Mouse (Mus musculus): ENCODE data around the gene Sh3glb2. TPM values are rescaled to one million over a fixed set of nuclear protein-coding genes. Genes with fewer than 3 reads are reported as not detected.

Sh3glb2 gene
- polyA plus RNA-seq, 1 experiment from 2014 or later, result 19.1 TPM

GRCm38 (mm10) chr2:30371544-30371943 lies 12.4 kb upstream of the Sh3glb2 start:
- no peak overlapping the region for H3K4me3 ChIP-seq (ENCODE audit: low read depth, low read length)
- H3K9ac ChIP-seq (ENCODE audit: low read depth, low read length), result no peak overlapping the region
- H3K4me1 ChIP-seq (ENCODE audit: control insufficient read depth, low read depth, low read length), result no peaks in the 10 kb centered on the region
- peaks cover 18% of the 10 kb centered on the region for H3K36me3 ChIP-seq (ENCODE audit: control insufficient read depth, insufficient read depth)
- WGBS (ENCODE audit: insufficient replicate concordance), result 87% methylated on average over 8 of the region's 8 CpGs
- no peak overlapping the region for H3K27ac ChIP-seq (ENCODE audit: low read length)
- ATAC-seq (ENCODE audit: low read depth), result no peak
- no peak overlapping the region for H3K4me2 ChIP-seq (ENCODE audit: low read depth, low read length)
- H3K9me3 ChIP-seq (replicated peaks; ENCODE audit: control insufficient read depth, low read length), result no peaks in the 10 kb centered on the region
- H3K27me3 ChIP-seq (ENCODE audit: control insufficient read depth, insufficient read depth, low read depth, low read length), result no peaks in the 10 kb centered on the region

DNA sequence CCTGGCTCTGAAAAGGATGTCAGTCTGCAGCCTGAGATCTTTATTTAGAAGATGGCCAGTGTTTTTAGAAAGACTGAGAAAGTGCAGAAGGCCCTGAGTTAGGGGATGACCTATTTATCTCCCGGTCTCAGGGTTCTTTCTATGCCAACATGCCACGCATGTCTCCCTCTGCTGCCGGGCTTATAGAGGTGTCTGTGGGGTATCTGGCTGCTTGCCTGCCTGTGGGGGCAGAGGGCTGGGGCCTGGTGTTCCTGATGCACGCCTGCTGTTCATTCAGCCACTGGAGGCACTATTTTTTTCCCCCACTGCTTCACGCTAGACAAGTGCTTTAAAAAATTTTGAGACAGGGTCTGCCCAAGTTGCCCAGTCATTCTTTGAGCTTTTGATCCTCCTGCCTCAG lies 7.1 kb upstream of the Sh3glb2 start:
- Histone ChIP-seq H3K4me2 (ENCODE audit: low read depth, low read length) (no peak overlapping the region), H3K9ac (ENCODE audit: low read depth, low read length) (no peak overlapping the region)

DNA sequence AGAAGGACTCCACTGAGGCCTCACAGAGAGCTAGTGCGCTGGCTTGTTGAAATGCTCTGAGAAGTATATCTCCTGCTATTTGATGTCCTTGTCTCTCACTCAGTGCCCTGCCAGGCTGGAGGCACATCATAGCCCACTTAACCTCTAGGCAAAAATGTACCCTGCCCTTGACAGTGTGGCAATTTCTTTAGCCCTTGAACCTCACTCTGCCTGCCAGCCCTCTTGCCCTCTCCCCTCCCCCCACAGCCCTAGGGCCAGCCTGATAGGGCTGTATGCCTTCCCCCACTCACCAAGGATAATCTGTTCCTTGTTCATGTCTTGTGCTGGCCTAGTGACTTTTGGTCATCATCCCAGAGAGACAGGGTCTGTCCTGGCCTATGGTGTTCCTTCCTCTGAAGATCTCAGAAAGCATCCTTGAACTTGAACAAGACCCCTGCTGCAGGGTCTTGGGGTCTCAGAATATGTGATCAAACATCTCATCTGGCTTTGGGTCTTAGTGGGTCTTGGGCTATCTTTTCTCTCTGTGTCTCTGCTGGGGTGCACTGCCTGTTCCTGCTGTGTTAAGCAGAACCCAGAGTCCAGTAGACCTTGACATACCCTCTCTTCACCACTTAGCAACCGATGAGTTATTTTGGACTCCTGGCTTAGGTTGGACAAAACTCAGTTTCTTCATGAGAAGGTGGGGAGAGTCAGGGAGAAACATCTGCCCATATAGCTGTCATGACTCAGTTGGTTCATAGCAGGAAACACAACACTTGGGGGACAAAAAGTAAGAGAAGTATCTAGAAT lies 6.3 kb upstream of the Sh3glb2 start:
- Histone ChIP-seq H3K9ac (ENCODE audit: low read depth, low read length) (peak overlapping the region; percentile 88), H3K9me3 (replicated peaks; ENCODE audit: control insufficient read depth, low read length) (no peaks in the 10 kb centered on the region), H3K4me1 (ENCODE audit: control insufficient read depth, low read depth, low read length) (peaks cover 13% of the 10 kb centered on the region), H3K27me3 (ENCODE audit: control insufficient read depth, insufficient read depth, low read depth, low read length) (no peaks in the 10 kb centered on the region), H3K4me3 (ENCODE audit: low read depth, low read length) (peak overlapping the region; percentile 91), H3K36me3 (ENCODE audit: control insufficient read depth, insufficient read depth) (peaks cover 9% of the 10 kb centered on the region), H3K4me2 (ENCODE audit: low read depth, low read length) (peak overlapping the region; percentile 83), H3K27ac (ENCODE audit: low read length) (0 out of 2 replicates have a peak overlapping the region, but pooled peaks have one; percentile 16)
- 76% methylated on average over 2 of the region's 2 CpGs for WGBS (ENCODE audit: insufficient replicate concordance)
- ATAC-seq (ENCODE audit: low read depth), result no peak

More for the DNA sequence above, 7.1 kb upstream of the Sh3glb2 start:
- 55% methylated on average over 5 of the region's 5 CpGs for WGBS (ENCODE audit: insufficient replicate concordance)
- Histone ChIP-seq H3K27me3 (ENCODE audit: control insufficient read depth, insufficient read depth, low read depth, low read length) (no peaks in the 10 kb centered on the region), H3K4me1 (ENCODE audit: control insufficient read depth, low read depth, low read length) (peaks cover 13% of the 10 kb centered on the region), H3K4me3 (ENCODE audit: low read depth, low read length) (no peak overlapping the region), H3K9me3 (replicated peaks; ENCODE audit: control insufficient read depth, low read length) (no peaks in the 10 kb centered on the region), H3K36me3 (ENCODE audit: control insufficient read depth, insufficient read depth) (peaks cover 9% of the 10 kb centered on the region), H3K27ac (ENCODE audit: low read length) (no peak overlapping the region)
- no peak for ATAC-seq (ENCODE audit: low read depth)

DNA sequence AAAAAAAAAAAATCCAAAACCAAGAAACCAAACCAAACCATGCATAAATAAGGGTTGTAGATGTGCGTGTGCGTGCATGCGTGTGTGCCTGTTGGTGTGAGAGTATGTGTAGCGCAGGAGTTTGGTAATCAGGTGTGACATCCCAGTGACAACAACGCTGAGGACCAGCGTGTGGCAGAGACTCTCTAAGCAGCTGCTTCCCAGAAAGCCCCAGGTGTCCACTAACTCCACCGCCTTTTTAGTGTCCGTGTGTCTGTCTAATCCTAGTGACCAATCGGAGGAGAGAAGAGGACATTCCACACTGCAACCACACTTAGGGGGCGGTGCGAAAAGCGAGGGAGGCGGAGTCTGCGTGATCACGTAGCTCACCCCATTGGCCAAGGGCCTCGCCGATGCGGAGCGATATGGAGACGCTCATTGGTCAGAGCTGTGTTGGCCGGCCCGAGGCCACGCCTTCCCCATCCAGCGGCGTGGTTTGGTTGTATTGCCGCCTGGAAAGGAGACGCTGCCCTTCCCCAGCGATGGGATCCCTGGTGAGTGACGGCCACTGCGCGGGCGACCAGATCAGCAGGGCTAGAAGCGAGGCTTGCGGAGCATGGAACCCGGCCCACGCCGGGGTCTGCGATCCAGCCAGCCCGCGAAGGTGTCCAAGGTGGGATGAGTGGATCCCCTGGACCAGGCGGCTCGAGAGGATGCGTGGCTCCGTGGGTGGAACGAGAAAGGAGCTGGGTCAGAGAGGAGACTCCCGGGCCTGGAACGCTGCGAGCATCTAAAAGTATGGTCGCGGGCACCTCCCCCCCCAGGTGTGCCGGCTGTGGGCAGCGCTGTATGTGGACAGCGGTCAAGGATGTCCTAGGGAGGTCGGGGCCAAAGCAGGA lies 4.9 kb upstream of the Sh3glb2 start, which contains the start of gene Miga2:
Gene Miga2, plus strand, starts transcription at position 461 of the 878 bp plus-strand sequence.
- no peaks in the 10 kb centered on the region for H3K9me3 ChIP-seq (replicated peaks; ENCODE audit: control insufficient read depth, low read length)
- peak within 1 kb of the TSS; percentile 67 for H3K27ac ChIP-seq (ENCODE audit: low read length)
- peaks cover 19% of the 10 kb centered on the region for H3K4me1 ChIP-seq (ENCODE audit: control insufficient read depth, low read depth, low read length)
- H3K4me2 ChIP-seq (ENCODE audit: low read depth, low read length), result peak within 1 kb of the TSS; percentile 83
- peak within 1 kb of the TSS; percentile 91 for H3K4me3 ChIP-seq (ENCODE audit: low read depth, low read length)
- H3K27me3 ChIP-seq (ENCODE audit: control insufficient read depth, insufficient read depth, low read depth, low read length), result no peaks in the 10 kb centered on the region
- peak within 1 kb of the TSS; percentile 88 for H3K9ac ChIP-seq (ENCODE audit: low read depth, low read length)
- peaks cover 5% of the 10 kb centered on the region; the same call in 1 of the 2 replicates for H3K36me3 ChIP-seq (ENCODE audit: control insufficient read depth, insufficient read depth)
- peak; percentile 98 for ATAC-seq (ENCODE audit: low read depth)
- WGBS (ENCODE audit: insufficient replicate concordance), result under 1% methylated on average over 54 of the region's 54 CpGs

GRCm38 (mm10) chr2:30362865-30363264 lies 3.7 kb upstream of the Sh3glb2 start:
- peaks cover 29% of the 10 kb centered on the region for H3K4me1 ChIP-seq (ENCODE audit: control insufficient read depth, low read depth, low read length)
- ATAC-seq (ENCODE audit: low read depth), result no peak
- 74% methylated on average over 5 of the region's 5 CpGs for WGBS (ENCODE audit: insufficient replicate concordance)
- H3K27me3 ChIP-seq (ENCODE audit: control insufficient read depth, insufficient read depth, low read depth, low read length), result no peaks in the 10 kb centered on the region
- H3K36me3 ChIP-seq (ENCODE audit: control insufficient read depth, insufficient read depth), result no peaks in the 10 kb centered on the region
- no peak overlapping the region for H3K4me3 ChIP-seq (ENCODE audit: low read depth, low read length)
- no peaks in the 10 kb centered on the region for H3K9me3 ChIP-seq (replicated peaks; ENCODE audit: control insufficient read depth, low read length)
- no peak overlapping the region for H3K4me2 ChIP-seq (ENCODE audit: low read depth, low read length)
- no peak overlapping the region for H3K9ac ChIP-seq (ENCODE audit: low read depth, low read length)
- H3K27ac ChIP-seq (ENCODE audit: low read length), result no peak overlapping the region

DNA sequence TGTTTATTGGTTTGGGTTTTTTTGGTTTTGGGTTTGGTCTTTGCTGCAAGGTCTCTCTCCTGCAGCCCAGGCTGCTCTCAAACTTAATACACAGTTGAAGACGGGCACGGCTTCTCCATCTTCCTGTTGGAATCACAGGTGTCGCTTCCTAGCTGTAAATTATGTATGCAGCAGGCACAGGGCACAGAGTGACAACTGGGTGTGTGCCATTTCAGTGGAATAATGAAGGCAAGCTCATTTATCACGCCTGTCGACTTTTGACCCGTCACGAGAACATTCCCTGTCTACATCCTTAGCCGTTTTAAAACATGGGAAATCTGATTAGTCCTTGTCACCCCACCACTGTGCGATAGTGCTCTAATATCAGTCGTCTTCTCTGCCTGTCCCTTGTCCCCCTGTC lies 1.5 kb upstream of the Sh3glb2 start:
- ATAC-seq (ENCODE audit: low read depth), result no peak
- Histone ChIP-seq H3K36me3 (ENCODE audit: control insufficient read depth, insufficient read depth) (no peaks in the 10 kb centered on the region), H3K4me3 (ENCODE audit: low read depth, low read length) (no peak overlapping the region), H3K27me3 (ENCODE audit: control insufficient read depth, insufficient read depth, low read depth, low read length) (no peaks in the 10 kb centered on the region), H3K27ac (ENCODE audit: low read length) (no peak overlapping the region), H3K4me2 (ENCODE audit: low read depth, low read length) (no peak overlapping the region), H3K9me3 (replicated peaks; ENCODE audit: control insufficient read depth, low read length) (no peaks in the 10 kb centered on the region), H3K4me1 (ENCODE audit: control insufficient read depth, low read depth, low read length) (peaks cover 34% of the 10 kb centered on the region), H3K9ac (ENCODE audit: low read depth, low read length) (no peak overlapping the region)
- WGBS (ENCODE audit: insufficient replicate concordance), result 72% methylated on average over 10 of the region's 10 CpGs

GRCm38 (mm10) chr2:30357552-30358510 lies 1.3 kb downstream of the Sh3glb2 start:
- no peak for ATAC-seq (ENCODE audit: low read depth)
- Histone ChIP-seq H3K27ac (ENCODE audit: low read length) (no peak overlapping the region), H3K4me2 (ENCODE audit: low read depth, low read length) (peak overlapping the region; percentile 96), H3K4me3 (ENCODE audit: low read depth, low read length) (peak overlapping the region; percentile 82), H3K36me3 (ENCODE audit: control insufficient read depth, insufficient read depth) (no peaks in the 10 kb centered on the region), H3K4me1 (ENCODE audit: control insufficient read depth, low read depth, low read length) (peaks cover 22% of the 10 kb centered on the region), H3K9ac (ENCODE audit: low read depth, low read length) (peak overlapping the region; percentile 6; the same call in 1 of the 2 replicates), H3K9me3 (replicated peaks; ENCODE audit: control insufficient read depth, low read length) (no peaks in the 10 kb centered on the region), H3K27me3 (ENCODE audit: control insufficient read depth, insufficient read depth, low read depth, low read length) (no peaks in the 10 kb centered on the region)
- 47% methylated on average over 8 of the region's 8 CpGs for WGBS (ENCODE audit: insufficient replicate concordance)

GRCm38 (mm10) chr2:30356906-30357305 lies 2.2 kb downstream of the Sh3glb2 start:
- H3K9ac ChIP-seq (ENCODE audit: low read depth, low read length), result no peak overlapping the region
- H3K36me3 ChIP-seq (ENCODE audit: control insufficient read depth, insufficient read depth), result no peaks in the 10 kb centered on the region
- H3K4me3 ChIP-seq (ENCODE audit: low read depth, low read length), result no peak overlapping the region
- WGBS (ENCODE audit: insufficient replicate concordance), result 63% methylated on average over 9 of the region's 9 CpGs
- no peak for ATAC-seq (ENCODE audit: low read depth)
- H3K9me3 ChIP-seq (replicated peaks; ENCODE audit: control insufficient read depth, low read length), result no peaks in the 10 kb centered on the region
- H3K4me2 ChIP-seq (ENCODE audit: low read depth, low read length), result no peak overlapping the region
- H3K27me3 ChIP-seq (ENCODE audit: control insufficient read depth, insufficient read depth, low read depth, low read length), result no peaks in the 10 kb centered on the region
- no peak overlapping the region for H3K27ac ChIP-seq (ENCODE audit: low read length)
- H3K4me1 ChIP-seq (ENCODE audit: control insufficient read depth, low read depth, low read length), result peaks cover 22% of the 10 kb centered on the region

Data from liver, embryonic 16.5 days (tissue).